Mouse (Mus musculus): Measurements from ENCODE around the gene Vkorc1l1.
A peak's percentile ranks its signal among the peaks of the same experiment; 100 is the strongest.

Gene Vkorc1l1

DNA sequence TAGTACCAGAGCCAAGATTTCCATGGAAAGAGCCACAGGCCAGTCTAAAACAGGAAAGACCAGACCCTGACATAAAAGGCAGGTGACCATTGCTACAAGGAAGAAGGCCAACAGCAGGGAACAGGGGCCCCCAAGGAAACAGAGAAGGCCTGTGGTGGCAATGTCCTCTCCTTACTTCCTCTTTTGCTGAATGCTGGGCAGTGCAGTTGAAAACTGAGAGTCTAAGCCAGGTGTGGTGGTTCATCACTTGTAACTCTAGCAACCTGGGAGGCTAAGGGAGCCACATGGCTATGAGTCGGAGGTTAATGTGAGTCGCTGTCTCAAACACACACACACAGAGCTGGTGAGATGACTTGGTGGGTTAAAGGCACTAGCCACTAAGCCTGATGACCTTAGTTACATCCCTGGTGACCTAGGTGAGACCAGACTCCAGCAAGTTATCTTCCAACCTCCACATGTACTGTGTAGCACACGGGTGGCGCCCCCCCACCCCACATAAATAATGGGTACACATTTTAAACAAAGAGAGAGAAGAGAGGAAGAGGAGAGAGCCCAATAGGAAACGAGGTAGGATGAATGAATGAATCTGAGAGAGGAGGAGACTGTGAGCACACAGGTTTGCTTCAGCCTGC is 59.7 kb downstream of the Vkorc1l1 start:
- no peak for DNase-seq (ENCODE audit: low spot score in 2 of 2)

DNA sequence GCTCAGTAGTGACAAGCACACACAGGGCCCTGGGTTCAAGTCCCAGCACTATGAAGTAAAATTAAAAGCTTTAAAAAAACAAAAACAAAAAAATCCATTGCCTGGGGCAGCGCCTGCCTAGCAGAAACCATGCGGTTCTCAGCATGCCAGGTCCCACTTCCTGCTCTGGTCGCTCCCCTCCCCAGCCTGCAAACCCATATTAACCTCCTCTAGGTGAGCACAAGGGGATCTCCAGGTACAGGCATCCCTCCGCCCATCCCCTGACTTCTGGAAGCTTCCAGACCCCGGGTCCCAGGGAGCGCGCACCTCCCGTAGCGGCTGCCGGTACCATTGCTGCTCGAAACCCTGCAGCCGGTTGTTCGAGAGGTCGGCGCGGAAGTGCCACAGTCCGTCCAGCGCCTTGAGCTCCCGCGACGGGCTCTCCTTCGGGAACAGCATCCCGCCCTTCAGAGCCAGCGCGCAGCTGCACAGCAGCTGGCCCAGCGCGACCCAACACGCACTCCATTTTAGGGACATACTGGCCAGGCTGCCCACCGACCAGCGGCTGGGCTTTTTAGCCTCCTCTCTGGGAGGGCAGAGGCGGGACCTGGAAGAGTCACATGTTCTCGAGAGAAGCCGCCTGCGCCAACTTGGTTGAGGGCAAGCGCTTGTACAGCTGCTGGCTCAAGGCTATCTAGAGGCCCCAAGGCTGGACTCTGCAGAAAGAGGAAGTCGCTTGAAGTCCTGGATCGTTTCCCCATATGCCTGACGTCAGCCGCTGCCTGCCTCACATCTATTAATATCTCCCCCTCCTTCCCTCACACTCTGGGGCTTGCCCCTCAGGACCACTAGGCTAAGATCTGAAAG is 60.8 kb downstream of the Vkorc1l1 start, which contains the start of gene Gusb:
Gene Gusb (minus strand): TSS at position 749 of the 846 bp plus-strand sequence.
- peak; percentile 52 to 63 for DNase-seq (ENCODE audit: low spot score in 2 of 2)

DNA sequence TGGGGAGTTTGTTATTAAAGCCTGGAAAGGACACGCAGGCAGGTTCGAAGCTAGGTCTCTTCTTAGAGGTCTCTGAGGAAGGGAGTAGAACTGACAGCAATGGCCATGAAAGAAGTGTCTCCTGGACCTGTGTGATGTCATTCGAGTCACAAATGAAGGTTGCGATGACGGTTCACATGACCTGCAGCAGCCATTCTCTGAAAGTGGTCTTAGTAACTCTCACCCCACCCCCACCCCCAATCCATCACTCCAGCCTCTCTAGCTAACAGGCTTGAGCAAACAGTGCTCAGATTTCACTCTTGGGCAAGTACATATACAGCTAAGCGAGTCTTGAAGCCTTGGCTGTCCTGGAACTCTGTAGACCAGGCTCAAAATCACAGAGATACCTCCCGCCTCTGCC is 61.5 kb downstream of the Vkorc1l1 start:
- DNase-seq (ENCODE audit: low spot score in 2 of 2) = no peak

DNA sequence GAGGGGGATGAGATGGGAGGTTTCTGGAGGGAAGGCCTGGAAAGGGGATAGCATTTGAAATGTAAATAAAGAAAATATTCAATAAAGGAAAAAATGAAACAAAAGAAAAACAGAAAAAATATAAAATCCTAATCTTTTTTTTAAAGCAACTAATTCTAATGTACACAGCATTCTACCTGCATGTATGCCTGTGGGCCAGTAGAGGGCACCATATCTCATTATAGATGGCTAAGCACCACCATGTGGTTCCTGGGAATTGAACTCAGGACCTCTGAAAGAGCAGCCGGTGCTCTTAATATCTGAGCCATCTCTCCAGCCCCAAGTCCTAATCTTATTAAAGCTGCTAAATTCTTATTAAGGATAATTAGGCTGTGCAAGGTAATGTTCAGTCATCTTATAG is 65.6 kb downstream of the Vkorc1l1 start:
- DNase-seq (ENCODE audit: low spot score in 2 of 2) = no peak

DNA sequence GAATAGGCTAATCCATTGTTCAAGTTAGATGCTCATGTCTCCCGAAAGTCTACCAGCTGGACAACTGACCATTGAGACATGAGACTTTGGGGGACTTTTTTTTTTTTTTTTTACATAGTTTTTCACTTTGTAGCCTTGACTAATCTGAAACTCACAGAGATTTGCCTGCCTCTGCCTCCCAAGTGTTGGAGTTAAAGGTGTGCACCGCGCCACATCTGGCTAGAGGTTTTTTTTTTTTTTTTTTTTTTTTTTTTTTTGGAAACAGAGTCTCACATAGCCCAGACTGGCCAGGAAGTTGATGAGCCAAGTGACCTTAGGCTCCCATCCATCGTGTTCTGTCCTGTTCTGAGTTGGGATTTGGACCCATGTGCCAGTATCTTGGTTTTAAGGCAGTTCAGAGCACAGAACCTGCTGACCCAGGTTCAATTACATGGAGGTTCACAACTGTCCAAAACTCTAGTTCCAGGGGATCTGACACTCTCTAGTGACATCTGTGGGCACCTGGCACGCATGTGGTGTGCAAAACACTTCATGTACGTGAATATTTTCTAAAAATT is 66.3 kb downstream of the Vkorc1l1 start:
- DNase-seq (ENCODE audit: low spot score in 2 of 2) = no peak

DNA sequence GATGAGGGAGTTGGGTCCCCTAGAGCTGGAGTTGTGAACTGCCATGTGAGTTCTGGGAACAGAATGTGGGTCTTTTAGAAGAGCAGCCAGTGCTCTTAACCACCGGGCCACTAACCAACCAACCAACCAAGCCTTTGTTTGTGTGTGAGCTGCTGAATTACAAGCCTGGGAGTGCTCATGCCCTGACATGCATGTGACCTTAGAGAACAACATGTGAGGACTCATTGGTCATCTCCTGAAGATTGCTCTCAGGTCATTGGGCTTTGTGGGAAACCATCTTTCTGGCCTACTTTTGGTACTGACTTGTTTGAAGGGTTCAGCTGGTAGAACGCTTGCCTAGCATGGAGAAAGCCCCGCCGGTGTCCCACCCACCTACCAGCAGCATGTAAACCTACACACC is 68.0 kb downstream of the Vkorc1l1 start:
- DNase-seq (ENCODE audit: low spot score in 2 of 2) = no peak

DNA sequence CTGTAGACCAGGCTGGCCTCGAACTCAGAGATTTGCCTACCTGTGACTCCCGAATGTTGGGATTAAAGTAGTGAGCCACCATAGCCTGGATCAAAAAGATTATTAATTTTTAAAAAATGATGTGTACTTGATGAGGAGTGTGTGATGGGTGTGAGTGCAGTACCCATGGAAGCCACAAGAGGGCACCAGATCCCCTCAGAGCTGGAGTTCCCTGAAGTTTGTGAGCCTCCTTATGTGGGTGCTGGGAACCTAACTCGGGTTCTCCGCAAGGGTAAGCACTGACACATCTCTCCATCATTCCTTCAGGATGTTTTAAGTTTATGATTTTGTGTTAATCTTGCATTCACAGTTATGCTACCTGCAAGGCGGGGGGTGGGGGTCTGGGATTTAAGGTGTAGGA is 69.2 kb downstream of the Vkorc1l1 start:
- DNase-seq (ENCODE audit: low spot score in 2 of 2) = no peak

DNA sequence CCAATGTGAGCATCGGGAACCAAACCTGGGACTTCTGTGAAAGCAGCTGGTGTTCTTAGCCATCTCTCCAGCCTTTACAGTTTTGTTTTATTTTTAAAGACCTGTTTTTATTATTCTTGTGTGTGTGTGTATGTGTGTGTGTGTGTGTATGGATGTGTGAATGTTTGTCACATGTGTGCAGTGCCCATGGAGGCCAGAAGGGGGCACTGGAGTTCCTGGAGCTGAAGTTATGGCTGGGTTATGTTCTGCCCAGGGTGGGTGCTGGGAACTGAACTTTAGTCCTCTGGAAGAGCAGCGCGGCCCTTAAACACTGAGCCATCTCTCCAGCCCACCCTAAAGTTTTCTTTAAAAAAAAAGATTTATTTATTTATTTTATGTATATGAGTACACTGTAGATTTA is 73.3 kb downstream of the Vkorc1l1 start:
- DNase-seq (ENCODE audit: low spot score in 2 of 2) = no peak

DNA sequence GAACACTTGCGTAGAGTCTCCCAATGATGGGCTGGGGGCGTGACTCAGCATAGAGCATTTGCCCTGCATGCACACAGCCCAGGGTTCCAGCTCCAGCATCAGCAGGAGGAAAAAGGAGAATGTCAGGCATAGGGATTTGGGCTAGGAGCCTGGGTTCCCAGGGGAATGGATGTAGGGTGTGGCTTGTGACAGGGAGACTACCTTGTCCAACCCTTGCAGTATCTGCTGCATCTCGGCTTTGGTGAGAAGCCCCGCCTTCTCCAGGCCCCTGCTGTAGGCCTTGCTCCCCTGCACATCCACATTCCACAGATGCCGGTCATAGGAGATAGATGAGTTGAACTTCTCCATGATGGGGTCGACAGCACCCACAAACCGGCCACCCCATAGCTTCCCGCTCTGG is 77.7 kb downstream of the Vkorc1l1 start:
- DNase-seq (ENCODE audit: low spot score in 2 of 2) = no peak

DNA sequence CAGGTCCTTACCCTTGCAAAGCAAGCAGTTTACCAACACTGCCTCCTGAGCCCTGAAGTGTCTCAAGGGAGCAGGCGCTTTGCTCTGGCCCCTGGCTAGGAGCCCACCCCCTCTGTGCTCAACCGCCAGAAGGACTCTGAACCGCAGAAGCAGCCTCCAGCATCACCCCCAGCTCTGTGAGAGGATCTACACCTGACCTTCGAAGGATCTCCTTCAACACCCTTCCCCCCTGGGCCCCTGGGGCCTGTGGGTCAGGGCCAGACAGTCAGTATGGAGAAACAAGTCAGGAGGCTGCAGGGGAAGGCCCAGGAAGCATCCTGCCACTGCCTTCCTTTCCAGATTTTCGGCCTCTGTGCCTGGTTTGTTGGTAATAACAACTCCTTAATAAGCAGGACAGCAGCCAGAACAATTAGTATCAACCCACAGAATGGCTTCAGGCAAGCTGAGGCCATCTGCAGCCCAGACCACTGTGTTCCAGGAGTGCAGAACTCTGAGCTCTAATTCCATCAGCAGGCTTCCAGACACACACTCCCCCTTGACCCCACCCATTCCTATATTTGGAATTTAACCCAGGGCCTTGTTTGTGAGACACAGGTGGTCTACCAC is 79.7 kb downstream of the Vkorc1l1 start:
- DNase-seq (ENCODE audit: low spot score in 2 of 2) = no peak

DNA sequence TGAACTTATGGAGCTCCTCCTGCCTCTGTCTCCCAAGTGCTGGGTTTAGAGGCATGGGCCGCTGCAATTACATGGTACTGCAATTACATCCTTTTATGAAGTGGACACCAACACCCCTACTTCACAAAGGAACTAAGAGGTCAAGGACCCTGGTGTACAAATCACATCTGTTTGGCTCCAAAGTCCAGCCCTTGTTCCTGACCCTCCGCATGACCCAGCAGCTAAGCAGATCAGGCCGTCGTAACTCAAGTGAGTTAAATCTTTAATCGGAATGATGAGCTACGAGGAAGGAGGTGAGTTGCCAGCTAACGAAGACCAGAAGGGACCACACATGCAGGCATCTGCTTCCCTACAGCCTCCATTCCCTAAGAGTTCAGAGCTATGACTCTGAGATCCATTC is 80.6 kb downstream of the Vkorc1l1 start:
- DNase-seq (ENCODE audit: low spot score in 2 of 2) = no peak

DNA sequence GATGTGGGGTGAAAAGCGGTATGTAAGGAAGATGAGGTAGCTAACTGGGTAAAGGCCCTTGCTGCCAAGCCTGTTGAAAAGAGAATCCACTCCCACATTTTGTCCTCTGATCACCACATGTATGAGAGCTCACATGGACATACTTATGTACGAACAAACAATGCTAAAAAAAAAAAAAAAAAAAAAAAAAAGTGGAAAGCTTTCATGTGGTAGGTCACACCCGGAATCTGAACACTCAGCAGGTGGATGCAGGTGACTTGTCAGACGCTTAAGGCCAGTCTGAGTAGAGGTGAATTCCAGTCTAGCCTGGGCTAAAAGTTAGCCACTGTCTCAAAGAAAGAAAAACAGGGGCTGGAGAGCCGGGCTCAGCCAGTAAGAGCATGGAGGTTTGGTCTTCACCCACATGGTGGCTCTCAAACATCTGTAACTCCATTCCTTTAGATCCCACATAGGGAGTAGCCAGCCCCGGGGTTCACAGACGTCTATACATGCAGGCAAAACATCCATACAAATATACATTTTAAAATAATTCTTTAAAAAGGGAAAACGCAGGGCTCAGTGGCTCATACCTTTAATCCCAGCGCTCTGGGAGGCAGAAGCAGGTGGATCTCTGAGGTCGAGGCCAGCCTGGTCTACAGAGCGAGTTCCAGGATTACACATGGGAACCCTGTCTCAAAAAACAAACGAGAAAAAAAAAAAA is 81.4 kb downstream of the Vkorc1l1 start:
- DNase-seq (ENCODE audit: low spot score in 2 of 2) = no peak

DNA sequence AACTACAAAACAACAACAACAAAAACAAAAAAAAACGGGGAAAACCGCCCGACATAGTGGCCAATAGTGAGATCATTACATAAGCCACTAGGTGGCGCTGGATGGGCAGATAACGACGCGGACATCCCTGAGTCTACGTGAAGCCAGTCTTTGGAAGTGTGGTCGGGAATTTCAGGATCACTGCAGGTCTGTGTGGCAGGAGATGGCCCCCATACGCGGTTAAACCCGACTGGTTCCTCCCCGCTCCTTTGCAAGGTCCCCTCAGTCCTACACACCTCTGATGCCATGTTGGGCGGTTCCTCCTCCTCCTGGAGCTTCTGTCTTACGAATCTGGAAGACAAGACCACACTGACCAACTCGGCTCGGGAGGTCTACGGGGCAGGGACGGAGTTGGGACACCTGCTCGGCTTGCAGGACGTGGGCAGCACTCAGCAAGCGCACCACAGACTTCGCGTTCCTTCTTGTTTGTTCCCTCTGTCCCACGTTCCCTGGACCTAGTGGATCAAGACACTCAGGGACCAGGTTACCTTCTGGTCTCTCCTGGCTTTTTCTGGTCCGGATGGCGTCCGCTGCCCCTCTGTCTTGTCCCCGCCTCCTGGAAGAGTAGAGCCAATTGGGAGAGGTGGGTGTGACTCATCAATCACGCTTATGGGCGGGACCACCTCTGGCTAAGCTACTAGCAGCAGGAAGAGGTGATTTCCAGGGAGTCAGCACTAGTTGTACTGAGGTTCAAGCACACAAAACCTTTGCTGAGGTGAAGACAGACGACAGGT is 82.2 kb downstream of the Vkorc1l1 start:
- DNase-seq (ENCODE audit: low spot score in 2 of 2) = peak; percentile 57 to 63

DNA sequence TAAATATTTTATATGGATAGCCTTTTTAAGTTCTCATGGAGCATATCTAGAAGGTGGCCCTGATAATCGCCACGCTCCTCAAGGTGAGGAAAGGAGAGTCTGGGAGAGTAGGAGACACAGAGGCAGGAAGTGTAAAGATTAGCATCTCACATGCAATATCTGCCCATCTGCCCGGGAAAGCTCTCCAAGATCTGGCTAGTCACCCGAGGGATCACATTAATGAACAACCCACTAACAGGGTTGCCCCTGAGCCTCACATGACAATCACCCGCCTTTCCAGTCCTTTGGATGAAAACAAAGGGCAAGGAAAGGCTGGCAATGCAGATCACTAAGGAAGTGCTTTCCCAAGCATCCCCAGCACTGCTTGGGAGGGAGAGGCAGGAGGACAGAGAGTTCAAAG is 85.4 kb downstream of the Vkorc1l1 start:
- no peak for DNase-seq (ENCODE audit: low spot score in 2 of 2)

DNA sequence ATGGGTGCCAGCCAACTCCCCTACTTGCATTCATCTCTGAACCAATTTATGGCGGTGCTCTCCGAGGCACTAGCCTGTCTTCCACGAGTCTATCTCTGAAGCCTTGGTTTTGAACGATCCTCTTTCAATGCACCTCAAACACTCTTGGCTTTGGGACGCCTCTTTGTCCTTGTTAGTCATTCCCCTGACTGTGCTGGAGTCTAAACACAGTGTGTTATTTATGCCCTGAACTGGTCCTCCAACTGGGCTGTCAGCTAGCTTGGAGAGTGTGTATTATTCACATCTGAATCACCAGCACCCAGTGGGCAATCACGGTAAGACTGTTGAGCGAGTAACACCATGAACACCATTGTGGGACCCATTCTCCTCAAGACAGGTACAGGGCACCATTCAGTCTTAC is 85.9 kb downstream of the Vkorc1l1 start:
- no peak for DNase-seq (ENCODE audit: low spot score in 2 of 2)

DNA sequence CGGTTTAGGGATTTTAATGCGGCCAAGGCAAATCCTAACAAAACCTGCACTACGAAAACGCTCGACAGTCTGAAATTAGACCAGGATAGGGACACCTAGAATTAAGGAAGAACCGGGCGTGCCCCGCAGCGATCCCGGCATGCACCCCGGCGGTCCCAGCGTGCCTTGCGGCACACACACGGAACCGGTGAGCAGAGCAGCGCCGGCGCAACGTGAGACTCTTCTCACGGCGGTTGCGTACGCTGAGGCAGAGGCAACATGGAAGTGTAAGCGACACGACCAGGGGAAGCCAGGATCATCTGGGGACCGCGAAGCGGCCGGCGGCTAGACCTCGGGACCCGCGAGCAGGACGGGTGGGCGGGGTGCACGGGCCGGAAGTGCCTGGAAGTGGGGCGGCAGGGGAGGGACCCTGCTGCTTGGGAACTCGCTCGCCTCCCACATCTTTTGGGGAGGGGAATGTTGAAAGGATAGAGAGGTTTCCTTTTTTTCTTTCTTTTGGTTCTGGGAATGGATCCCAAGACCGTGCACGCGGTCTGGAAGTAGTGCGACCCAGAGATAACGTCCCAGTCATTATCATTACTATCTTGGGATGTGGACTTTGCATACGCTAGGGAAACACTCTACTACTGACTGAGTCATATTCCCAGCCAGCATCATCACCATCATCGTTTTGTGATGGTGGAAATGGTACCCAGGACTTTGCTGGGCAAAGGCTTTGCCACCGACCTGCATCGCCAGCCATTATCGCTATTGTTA is 87.5 kb downstream of the Vkorc1l1 start, which contains the start of the genes Asl and Crcp:
Gene Asl (minus strand): TSS at position 106 of the 756 bp plus-strand sequence.
Gene Crcp (plus strand): TSS at position 149 of the 756 bp plus-strand sequence.
- DNase-seq (ENCODE audit: low spot score in 2 of 2) = peak; percentile 86 to 87

DNA sequence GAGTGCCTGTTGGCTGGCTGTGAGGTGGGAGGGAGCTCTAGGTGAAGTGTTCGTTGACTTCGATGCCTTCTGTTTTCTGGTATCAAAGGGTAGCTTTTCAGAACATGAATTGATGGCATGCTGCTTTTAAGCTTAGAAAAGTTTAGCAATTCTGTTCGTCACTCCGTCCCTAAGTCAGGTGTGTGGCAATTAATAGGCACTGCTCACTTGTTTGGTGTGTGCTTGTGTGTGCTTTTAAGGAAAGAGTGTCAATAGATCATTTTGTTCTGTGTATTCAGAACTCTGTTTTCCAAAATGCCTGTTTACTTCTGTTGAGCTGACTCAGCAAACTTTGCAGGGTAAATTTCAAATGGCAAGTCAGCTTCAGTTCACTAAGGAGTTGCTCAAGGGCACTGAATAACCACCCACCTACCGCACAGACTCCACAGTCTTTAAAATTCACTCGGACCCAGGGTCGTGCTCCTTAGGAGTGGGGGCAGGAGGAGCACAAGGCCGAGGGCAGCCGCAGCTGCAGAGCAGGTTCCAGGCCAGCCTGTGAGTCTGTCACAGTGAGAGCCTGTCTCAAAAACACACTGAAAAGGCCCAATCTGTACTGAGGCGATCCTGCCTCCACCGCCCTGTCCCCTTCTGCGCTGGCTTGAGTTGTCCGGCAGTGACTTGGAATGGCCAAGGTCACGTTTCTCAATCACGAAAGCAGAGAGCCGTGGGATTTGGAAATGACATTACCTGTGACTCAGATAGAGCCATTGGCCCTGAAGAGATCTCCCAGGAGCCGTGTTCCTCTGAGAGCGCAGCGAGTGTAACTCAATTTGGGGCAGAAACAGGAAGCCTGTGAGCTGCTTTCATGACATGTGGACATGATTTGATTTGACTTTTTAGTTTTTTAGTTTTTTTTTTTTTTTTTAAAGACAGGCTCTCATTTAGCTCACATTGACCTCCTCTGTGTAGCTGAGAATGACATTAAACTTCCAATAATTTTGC is 89.9 kb downstream of the Vkorc1l1 start:
- no peak for DNase-seq (ENCODE audit: low spot score in 2 of 2)

DNA sequence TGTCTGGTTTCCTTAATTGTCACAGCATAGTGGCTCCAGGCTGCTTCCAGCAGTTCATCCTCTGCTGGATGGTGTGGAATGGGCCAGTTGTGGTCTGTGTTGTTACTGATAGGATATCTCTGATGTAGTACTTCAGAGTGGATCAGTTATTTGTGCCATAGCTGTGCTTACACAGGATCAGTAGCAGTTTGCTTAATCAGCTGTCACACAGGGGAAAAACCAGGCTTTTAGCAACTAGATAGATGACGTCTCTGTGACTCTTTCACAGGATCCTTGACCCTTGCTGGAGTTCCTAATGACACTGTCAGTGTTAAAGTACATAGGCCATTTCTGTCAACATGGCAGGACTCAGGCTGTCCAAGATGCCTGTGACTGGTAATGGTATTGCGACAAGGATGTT is 92.1 kb downstream of the Vkorc1l1 start:
- no peak for DNase-seq (ENCODE audit: low spot score in 2 of 2)

All from right cerebral cortex, postnatal 36 days (tissue).